Mouse (Mus musculus): ENCODE measurements at regions not wholly inside any gene's neighbourhood (a gene's known extent, or its start where the extent isn't known, plus 50 kb on each side); places are given as distances from the start of the nearest gene placed in this dataset.

DNA sequence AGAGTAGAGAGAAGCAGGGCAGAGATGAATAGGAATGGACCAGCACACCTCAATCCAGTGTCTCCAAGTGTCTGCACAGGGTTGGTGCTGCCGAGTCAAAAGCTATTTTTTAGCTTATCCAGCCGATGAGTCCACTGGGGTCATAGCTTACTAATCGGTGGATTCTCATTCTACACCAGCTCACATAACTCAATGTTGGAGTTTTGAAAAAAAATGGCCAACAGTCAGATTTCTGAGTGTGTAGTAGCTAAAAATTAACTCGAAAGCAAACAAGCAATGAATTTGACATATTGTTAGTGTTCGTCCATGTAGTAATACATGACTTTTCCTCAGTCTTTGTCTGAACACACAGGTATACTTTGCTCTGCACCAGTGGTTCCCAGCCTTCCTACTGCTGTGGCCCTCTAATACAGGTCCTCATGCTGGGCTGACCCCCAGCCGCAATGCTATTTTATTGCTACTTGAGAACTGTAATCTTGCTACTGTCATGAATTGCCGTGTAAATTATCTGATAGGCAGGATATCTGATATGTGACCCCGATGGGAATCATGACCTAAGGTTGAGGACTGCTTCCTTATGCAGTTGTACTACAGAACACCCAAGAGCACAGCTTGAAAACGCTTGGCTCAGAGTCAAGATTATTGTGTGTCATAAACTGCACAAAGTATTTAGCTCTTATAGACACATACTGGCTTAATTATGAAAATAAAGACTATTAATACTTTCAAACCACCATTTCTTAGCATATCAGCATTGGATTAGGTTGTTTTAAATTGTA lies 621.1 kb upstream of the Sall1 start:
- DNase-seq (ENCODE audit: extremely low read depth, insufficient read length, low spot score), result no peak

GRCm38 (mm10) chr8:89663859-89664258 lies 619.9 kb upstream of the Sall1 start:
- peak; percentile 77 for DNase-seq (ENCODE audit: extremely low read depth, insufficient read length, low spot score)

- DNase-seq (ENCODE audit: extremely low read depth, insufficient read length, low spot score), result no peak
Measured at GRCm38 (mm10) chr8:89658998-89659944, 615.3 kb upstream of the Sall1 start.

GRCm38 (mm10) chr8:89655369-89655768 lies 611.4 kb upstream of the Sall1 start:
- DNase-seq (ENCODE audit: extremely low read depth, insufficient read length, low spot score), result no peak

DNA sequence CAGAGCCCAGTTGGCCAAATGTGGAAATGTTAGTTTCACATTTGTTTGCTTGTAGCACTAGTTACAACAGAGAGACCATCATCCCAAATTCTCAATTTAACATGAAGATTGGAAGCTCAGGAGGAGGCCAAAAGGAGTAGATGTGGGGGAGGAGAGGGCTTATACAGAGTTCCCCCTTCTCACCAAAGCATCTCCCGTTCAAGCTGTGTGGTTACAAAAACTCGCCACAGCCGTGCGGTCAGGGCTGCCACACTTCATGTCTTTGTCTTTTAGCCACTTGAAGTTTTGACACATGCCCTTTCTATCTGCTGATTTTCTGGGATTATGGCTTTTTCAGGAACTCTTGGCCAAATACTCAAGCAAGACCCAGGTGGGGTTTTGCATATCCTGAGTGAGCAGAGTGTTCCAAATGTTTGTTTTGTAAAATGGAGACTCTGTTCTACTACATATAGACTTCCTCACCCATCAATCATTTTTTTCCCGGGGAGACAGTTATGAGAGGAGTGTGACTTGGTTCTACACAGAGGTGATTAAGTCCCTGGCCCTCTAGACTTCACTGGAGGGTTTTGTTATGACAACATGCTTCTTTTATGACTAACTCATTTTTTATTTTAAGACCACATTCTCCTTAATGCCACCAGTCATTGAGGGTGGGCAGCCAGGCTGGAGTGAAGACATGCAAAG lies 605.4 kb upstream of the Sall1 start:
- DNase-seq (ENCODE audit: extremely low read depth, insufficient read length, low spot score), result no peak

DNA sequence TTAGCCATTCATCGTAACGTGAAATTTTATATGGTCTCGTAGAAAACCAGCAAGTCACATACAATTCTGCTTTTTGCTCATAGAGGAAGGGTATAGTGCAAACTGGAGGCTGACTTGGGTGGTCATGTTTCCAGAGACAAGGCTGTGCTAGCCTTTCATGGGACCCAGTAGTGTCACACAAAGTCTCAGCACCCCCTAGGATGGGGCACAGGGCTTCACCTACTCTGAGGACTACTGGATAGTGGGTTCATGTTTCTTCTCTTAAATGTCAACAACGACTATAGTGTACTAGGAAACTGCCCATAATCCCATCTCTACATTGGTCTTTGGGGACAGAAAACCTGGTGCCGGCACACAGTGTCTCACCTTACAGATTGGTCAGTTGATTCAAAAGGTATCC lies 603.0 kb upstream of the Sall1 start:
- no peak for DNase-seq (ENCODE audit: extremely low read depth, insufficient read length, low spot score)

DNA sequence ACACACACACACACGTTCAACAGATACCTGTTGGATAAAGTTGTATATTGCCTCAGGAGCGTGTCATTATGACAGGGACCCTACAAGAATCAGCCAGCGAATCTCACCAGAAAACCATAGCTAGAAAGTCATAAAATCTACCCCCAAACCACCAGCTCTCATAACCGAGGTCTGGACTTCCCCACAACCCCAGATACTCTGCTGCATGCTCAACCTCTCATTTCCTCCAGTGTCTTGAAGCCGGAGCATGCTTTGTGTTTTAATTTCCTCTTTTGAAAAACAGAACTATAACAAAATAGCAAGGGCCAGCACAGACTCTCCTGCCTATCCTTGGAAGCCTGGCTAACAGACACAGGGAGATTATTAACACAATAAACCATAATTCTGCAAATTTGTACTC lies 597.4 kb upstream of the Sall1 start:
- no peak for DNase-seq (ENCODE audit: extremely low read depth, insufficient read length, low spot score)

DNA sequence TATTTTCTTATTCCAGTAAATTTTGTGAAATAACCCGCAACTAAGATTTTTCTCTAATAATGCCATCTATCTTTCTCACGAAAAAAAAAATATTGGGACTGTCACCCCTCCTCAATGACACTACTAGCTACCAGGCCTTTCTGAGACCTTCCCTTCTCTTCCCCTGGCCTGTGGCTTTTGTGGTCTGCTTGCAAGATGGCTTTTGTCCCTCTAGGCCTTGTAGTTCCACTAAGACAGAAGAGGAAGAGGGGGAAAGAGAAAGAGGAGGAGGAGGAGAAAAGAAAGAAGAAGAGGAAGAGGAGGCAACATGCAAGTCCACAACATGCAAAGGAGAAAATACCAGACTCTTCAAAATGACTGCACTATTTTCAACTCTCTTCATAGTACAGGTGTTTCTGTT lies 590.9 kb upstream of the Sall1 start:
- no peak for DNase-seq (ENCODE audit: extremely low read depth, insufficient read length, low spot score)

- DNase-seq (ENCODE audit: extremely low read depth, insufficient read length, low spot score), result no peak
Measured at GRCm38 (mm10) chr8:89632304-89632703, 588.3 kb upstream of the Sall1 start.

DNA sequence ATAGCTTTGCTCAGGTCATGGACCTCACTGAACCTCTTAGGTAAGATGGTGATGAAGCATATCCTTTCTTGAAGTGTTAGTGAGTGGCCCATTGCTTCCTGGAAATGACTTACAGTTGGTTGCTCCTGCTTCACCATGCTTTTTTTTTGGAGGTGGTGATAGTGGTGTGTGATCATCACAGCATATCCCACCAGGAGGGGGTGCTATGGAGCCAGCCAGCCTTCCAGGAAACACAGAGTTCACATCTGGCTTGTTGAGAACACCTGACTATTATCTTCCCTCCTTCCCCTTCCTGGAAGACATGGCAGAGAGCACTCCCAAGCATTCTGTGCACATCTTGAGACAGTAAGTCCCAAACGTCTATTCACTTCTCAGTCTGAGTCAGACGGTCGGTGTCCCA lies 586.6 kb upstream of the Sall1 start:
- DNase-seq (ENCODE audit: extremely low read depth, insufficient read length, low spot score), result no peak

DNA sequence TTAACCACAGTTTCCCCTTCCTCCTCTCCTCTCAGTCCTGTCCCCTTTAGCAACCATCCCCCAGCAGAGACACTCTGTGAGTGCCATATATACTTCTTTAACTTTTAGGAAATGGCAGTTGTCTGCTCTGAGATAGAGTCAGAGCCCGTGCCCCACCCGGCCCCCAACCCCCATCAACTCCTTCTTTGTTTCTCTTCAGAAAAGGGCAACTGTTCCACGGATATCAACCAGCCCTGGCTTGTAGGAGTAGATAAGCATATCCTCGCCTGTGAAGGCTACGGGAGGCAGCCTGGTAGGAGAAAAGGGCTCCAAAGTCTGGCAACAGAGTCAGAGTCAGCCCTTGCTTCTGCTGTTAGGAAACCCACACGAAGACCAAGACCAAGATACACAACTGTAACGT lies 574.1 kb upstream of the Sall1 start:
- no peak for DNase-seq (ENCODE audit: extremely low read depth, insufficient read length, low spot score)

GRCm38 (mm10) chr8:89615863-89616558 lies 572.0 kb upstream of the Sall1 start:
- no peak for DNase-seq (ENCODE audit: extremely low read depth, insufficient read length, low spot score)

GRCm38 (mm10) chr8:89609074-89609473 lies 565.1 kb upstream of the Sall1 start:
- DNase-seq (ENCODE audit: extremely low read depth, insufficient read length, low spot score), result no peak

DNA sequence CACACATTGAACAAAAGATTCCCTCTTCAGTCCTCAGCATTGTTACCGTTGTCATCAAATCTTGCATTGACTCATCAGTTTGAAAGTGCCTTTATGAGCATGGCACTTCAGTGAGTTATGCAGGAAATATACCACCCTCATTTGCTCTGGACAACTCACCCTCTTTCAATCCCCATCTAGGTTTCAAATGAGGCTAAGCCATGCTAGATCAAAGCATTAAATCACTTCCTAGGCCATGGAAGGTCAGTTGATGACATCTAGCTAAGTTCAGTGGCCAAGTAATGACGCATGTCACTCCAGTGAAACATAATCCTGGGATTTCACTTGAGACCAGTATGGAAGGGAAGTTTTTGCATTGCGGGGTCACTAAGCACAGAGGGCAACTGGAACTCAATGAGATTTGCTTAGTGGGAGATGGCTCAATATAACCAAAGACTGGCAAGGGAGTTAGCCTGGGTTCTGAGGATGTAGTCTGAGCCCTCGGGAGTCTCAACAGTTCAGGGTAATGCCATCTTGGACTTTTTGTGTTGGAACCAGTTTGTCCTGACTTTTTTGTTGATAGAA lies 562.0 kb upstream of the Sall1 start:
- no peak for DNase-seq (ENCODE audit: extremely low read depth, insufficient read length, low spot score)

- DNase-seq (ENCODE audit: extremely low read depth, insufficient read length, low spot score), result no peak
Measured at GRCm38 (mm10) chr8:89604461-89604860, 560.5 kb upstream of the Sall1 start.

DNA sequence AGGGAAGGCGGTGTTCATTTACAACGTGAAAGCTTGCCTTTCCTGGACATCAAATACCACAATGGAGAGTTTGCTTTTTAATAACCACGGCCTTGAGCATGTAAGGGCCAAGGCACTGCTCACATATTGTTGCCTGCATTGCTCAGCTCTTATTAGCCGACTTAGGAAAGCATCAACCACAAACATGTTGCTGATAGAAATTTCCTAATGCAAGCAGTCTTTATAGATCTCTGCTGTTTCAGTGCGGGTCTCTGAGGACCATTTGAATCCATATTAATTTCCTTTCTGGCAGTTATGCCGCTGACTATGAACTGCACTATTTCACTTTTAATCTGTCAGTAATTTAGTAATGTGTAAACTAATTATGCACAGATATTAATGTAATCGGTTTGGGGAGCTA lies 552.4 kb upstream of the Sall1 start:
- DNase-seq (ENCODE audit: extremely low read depth, insufficient read length, low spot score), result no peak

DNA sequence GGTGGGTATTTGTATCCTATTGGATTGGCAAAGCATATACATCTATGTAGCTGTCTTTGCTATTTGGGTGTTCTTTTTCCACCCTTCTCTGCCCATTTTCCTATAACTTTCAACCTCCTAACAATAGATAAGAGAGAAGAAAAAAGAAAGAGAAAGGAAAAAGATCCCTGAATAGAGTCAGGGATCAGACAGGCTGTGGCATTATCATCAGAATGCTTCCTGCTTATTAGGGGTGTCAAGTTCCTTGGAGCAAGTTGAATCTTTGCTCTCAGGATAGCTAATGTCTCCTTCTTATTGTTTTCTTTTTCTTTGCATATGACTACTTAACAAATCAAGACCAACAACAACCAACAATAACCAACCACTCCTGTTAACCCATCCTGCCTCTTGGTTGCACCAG lies 539.1 kb upstream of the Sall1 start:
- no peak for DNase-seq (ENCODE audit: extremely low read depth, insufficient read length, low spot score)

DNA sequence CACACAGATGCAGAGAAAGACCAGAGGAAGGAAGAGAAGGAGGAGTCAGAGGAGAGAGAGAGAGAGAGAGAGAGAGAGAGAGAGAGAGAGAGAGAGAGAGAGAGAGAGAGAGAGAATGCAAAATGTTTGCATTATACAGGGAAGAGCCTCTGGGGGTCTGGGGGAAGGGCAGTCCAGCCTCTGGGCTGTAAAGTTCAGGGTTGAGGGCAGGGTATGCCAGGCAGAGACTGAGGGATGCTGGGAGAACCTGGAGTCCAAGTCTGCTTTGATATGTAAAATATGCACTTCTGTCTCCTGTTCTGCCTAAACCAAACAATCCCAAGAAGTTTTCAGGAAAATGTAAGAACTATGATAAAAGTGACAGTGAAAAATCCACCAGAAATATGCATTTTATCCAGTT lies 538.6 kb upstream of the Sall1 start:
- DNase-seq (ENCODE audit: extremely low read depth, insufficient read length, low spot score), result no peak

GRCm38 (mm10) chr8:89571816-89572215 lies 527.9 kb upstream of the Sall1 start:
- DNase-seq (ENCODE audit: extremely low read depth, insufficient read length, low spot score), result peak; percentile 57

DNA sequence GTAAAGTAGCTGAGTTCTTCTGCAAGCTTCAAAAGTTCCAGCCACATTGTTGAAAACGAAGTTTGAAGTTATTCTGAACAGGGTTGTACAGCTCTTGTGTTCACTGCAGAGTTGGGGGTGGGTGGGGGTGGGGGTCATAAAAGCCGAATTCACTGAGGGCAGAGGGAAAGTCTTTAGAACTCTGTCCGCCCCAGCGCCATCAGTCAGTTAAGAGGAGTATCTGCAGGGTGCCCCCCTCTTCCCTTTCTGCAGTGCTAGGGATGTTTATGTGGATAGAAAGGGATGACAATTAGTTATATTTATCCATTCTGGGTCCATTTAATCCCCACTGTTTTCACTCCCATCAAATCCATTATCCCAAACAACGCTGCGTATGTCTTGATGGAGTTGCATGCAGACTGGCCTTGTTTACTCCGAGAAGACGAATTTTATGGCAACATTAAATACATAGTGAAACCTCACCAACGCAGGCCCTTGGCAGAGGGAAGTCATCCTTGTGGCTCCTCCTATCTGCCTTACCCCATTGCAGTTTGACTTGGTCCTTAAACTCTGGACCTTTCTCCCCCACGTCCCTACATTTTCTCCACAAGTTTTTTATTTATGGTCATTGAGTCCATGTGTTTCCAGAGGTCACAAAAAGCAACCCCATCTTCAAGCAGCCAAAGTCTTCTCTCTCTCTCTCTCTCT lies 526.8 kb upstream of the Sall1 start:
- no peak for DNase-seq (ENCODE audit: extremely low read depth, insufficient read length, low spot score)

All from 3134 (cell line).